Mouse (Mus musculus) bone marrow, adult 2 months (tissue): ENCODE measurements around the gene Fars2.

ENCODE experiments used
- CTCF ChIP-seq: fragments of 200-500 bp; IDR thresholded peaks from 2 replicates; pipeline ENCODE4 v1.5.1; 2011; ENCODE audit warnings: low read length, control low read depth; ENCODE audit not compliant: control insufficient read depth, insufficient read depth
- POLR2A ChIP-seq: fragments of 200-500 bp; IDR thresholded peaks from 2 replicates; pipeline ENCODE4 v1.6.1; 2011; ENCODE audit warnings: low read depth, mild to moderate bottlenecking, control low read depth, low read length, borderline replicate concordance; ENCODE audit not compliant: control insufficient read depth

GRCm38 (mm10) chr13:36527761-36528160 lies 410.5 kb downstream of the Fars2 start:
- no peak for TF ChIP-seq CTCF
- no peak for TF ChIP-seq POLR2A
